13 mouse cellular contexts compared by ENCODE assay signal in genomic region chr9:122242856-122243255, GRCm38 (mm10). TPM values are rescaled to one million over a fixed set of nuclear protein-coding genes. Genes with fewer than 3 reads are reported as not detected.
DNase-seq lines count a peak whose midpoint lies in the region; ATAC-seq and TF ChIP-seq lines count a peak whose summit lies in the region.
"Had no signal": no experiment of that assay in that cellular context is flagged by ENCODE, and none has a peak within 500 bp of the region (broad histone marks: within the 10 kb centered on the region; RNA-seq: fewer than 3 reads in every experiment).

No protein-coding gene starts in this region.

- DNase-seq in urinary bladder, postnatal 14 days (ENCODE audit: low spot score): peak; percentile 36
- DNase-seq in urinary bladder, postnatal 25 days (ENCODE audit: low spot score): no peak
- no peak for DNase-seq in cerebellum, adult 2 months
- DNase-seq in adrenal gland, adult (ENCODE audit: inconsistent age in 2 of 2, low spot score in 1 of 2): no peak
- DNase-seq in lung, postnatal 25 days (ENCODE audit: low spot score): no peak
- DNase-seq: adrenal gland, adult 8-10 months; gastrocnemius, postnatal 25 days; kidney, postnatal 14 days; liver, embryonic 13.5 days had no signal

- H3K4me1 ChIP-seq in hindbrain, embryonic 13.5 days (replicated peaks): peaks cover 17% of the 10 kb centered on the region
- H3K4me1 ChIP-seq in hindbrain, embryonic 12.5 days: peaks cover 13% of the 10 kb centered on the region
- peaks cover 13% of the 10 kb centered on the region for H3K4me1 ChIP-seq in limb, embryonic 13.5 days
- peaks cover 5% of the 10 kb centered on the region for H3K4me1 ChIP-seq in cerebellum, adult 2 months (ENCODE audit: control insufficient read depth, insufficient read depth, low read length)
- H3K4me1 ChIP-seq: liver, embryonic 13.5 days had no signal

- ATAC-seq in hindbrain, embryonic 13.5 days (ENCODE audit: low FRiP score): no peak
- ATAC-seq in hindbrain, embryonic 12.5 days (ENCODE audit: low FRiP score): no peak
- ATAC-seq in limb, embryonic 13.5 days (ENCODE audit: low FRiP score, low read depth): 0 out of 2 replicates have a peak, but pooled peaks have one; percentile 38

- 39% methylated on average over 7 of the region's 7 CpGs for WGBS in hindbrain, embryonic 13.5 days
- 26% methylated on average over 7 of the region's 7 CpGs for WGBS in hindbrain, embryonic 12.5 days
- WGBS in limb, embryonic 13.5 days: 4% methylated on average over 7 of the region's 7 CpGs
- 45% methylated on average over 7 of the region's 7 CpGs for WGBS in cerebellum, adult 2 months

- H3K9me3 ChIP-seq in hindbrain, embryonic 13.5 days: no peaks in the 10 kb centered on the region
- H3K9me3 ChIP-seq in hindbrain, embryonic 12.5 days (replicated peaks): no peaks in the 10 kb centered on the region
- H3K9me3 ChIP-seq in limb, embryonic 13.5 days: no peaks in the 10 kb centered on the region
- H3K9me3 ChIP-seq: liver, embryonic 13.5 days; megakaryocyte, embryonic 14.5 days had no signal

- TF ChIP-seq POLR2A in cerebellum, adult 2 months (IDR thresholded peaks at IDR 0.05; ENCODE audit: borderline replicate concordance, insufficient read depth, low read length): no peak

- peak overlapping the region; percentile 31; the same call in 1 of the 2 replicates for H3K27ac ChIP-seq in hindbrain, embryonic 13.5 days
- H3K27ac ChIP-seq in hindbrain, embryonic 12.5 days: no peak overlapping the region
- no peak overlapping the region for H3K27ac ChIP-seq in limb, embryonic 13.5 days
- no peak overlapping the region for H3K27ac ChIP-seq in cerebellum, adult 2 months (ENCODE audit: insufficient read depth, low read length)
- H3K27ac ChIP-seq: liver, embryonic 13.5 days had no signal

- no peak overlapping the region for H3K4me2 ChIP-seq in hindbrain, embryonic 13.5 days
- no peak overlapping the region for H3K4me2 ChIP-seq in hindbrain, embryonic 12.5 days (replicated peaks)
- H3K4me2 ChIP-seq in limb, embryonic 13.5 days (replicated peaks): no peak overlapping the region
- H3K4me2 ChIP-seq: liver, embryonic 13.5 days had no signal

- no peak overlapping the region for H3K9ac ChIP-seq in hindbrain, embryonic 13.5 days
- H3K9ac ChIP-seq in hindbrain, embryonic 12.5 days: no peak overlapping the region
- H3K9ac ChIP-seq in limb, embryonic 13.5 days: no peak overlapping the region
- H3K9ac ChIP-seq: liver, embryonic 13.5 days had no signal

- 0 out of 2 replicates have a peak, but pooled peaks cover 5% of the 10 kb centered on the region for H3K27me3 ChIP-seq in hindbrain, embryonic 13.5 days
- H3K27me3 ChIP-seq in hindbrain, embryonic 12.5 days: no peaks in the 10 kb centered on the region
- H3K27me3 ChIP-seq in limb, embryonic 13.5 days: 0 out of 2 replicates have a peak, but pooled peaks cover 2% of the 10 kb centered on the region
- no peaks in the 10 kb centered on the region for H3K27me3 ChIP-seq in cerebellum, adult 2 months (ENCODE audit: control insufficient read depth, insufficient read depth, low read length)
- H3K27me3 ChIP-seq: liver, embryonic 13.5 days had no signal

- TF ChIP-seq CTCF in cerebellum, adult 2 months (IDR thresholded peaks at IDR 0.05; ENCODE audit: borderline replicate concordance, insufficient read depth, low read depth, low read length): no peak

- no peak overlapping the region for H3K4me3 ChIP-seq in hindbrain, embryonic 13.5 days
- no peak overlapping the region for H3K4me3 ChIP-seq in hindbrain, embryonic 12.5 days
- no peak overlapping the region for H3K4me3 ChIP-seq in limb, embryonic 13.5 days
- H3K4me3 ChIP-seq in cerebellum, adult 2 months (replicated peaks; ENCODE audit: insufficient read depth, low read depth, low read length): no peak overlapping the region
- H3K4me3 ChIP-seq: liver, embryonic 13.5 days; megakaryocyte, embryonic 14.5 days had no signal

- peaks cover 15% of the 10 kb centered on the region for H3K36me3 ChIP-seq in hindbrain, embryonic 13.5 days
- H3K36me3 ChIP-seq in hindbrain, embryonic 12.5 days: peaks cover 16% of the 10 kb centered on the region
- H3K36me3 ChIP-seq in limb, embryonic 13.5 days: peaks cover 24% of the 10 kb centered on the region
- H3K36me3 ChIP-seq: liver, embryonic 13.5 days had no signal

RNA-seq across cellular contexts. Expression of gene Ano10, which starts 51.4 kb away (rescaled TPM):
- polyA plus RNA-seq in hindbrain, embryonic 13.5 days (2015; fragmentation: Nextera tagmentation; extraction: Ambion mirVana): 48.7 and 49.7 TPM in 2 replicates
- 52.3 and 53.6 TPM in 2 replicates for polyA plus RNA-seq in hindbrain, embryonic 12.5 days (2016; fragmentation: Nextera tagmentation; extraction: Ambion mirVana)
- polyA plus RNA-seq in limb, embryonic 13.5 days (2015; fragmentation: Nextera tagmentation; extraction: Ambion mirVana): 37.1 and 38.0 TPM in 2 replicates
- 29.7 and 31.3 TPM in 2 replicates for polyA plus RNA-seq in cerebellum, adult 2 months (2012; rRNA removed)
